Mouse (Mus musculus) erythroblast, embryonic 14.5 days (primary cell): ENCODE measurements around the gene Dip2b. TPM values are rescaled to one million over a fixed set of nuclear protein-coding genes. Genes with fewer than 3 reads are reported as not detected.

Experiments
- H3K27me3 ChIP-seq: 2 replicates; pipeline ENCODE4 v1.6.1; 2012; ENCODE audit warnings: inconsistent platforms; ENCODE audit not compliant: control insufficient read depth
- H3K36me3 ChIP-seq: 2 replicates; pipeline ENCODE4 v1.6.1; 2012; ENCODE audit warnings: mild to moderate bottlenecking, inconsistent platforms; ENCODE audit not compliant: control insufficient read depth
- H3K4me1 ChIP-seq: 2 replicates; pipeline ENCODE4 v1.6.1; 2012; ENCODE audit warnings: inconsistent platforms; ENCODE audit not compliant: control insufficient read depth
- H3K4me3 ChIP-seq: replicated peaks from 2 replicates; pipeline ENCODE3; 2012; ENCODE audit warnings: moderate library complexity, mild to moderate bottlenecking, inconsistent platforms
- H3K9me3 ChIP-seq: 2 replicates; pipeline ENCODE4 v1.6.1; 2012; ENCODE audit warnings: low read length, inconsistent platforms, mixed read lengths; ENCODE audit not compliant: control insufficient read depth
- GATA1 ChIP-seq: IDR thresholded peaks from 2 replicates; pipeline ENCODE4 v1.6.1; 2012; ENCODE audit warnings: low read length, inconsistent platforms, mixed read lengths
- TAL1 ChIP-seq: IDR thresholded peaks from 3 replicates; pipeline ENCODE4 v1.6.1; 2012; ENCODE audit warnings: low read length, inconsistent platforms, mixed read lengths
- polyA plus RNA-seq: library from polyadenylated mRNA; stranded (reverse); fragments of >175 nt; gene quantifications from 2 replicates; pipeline ENCODE4 v1.2.3, GENCODE M21; 2012

Gene Dip2b
- polyA plus RNA-seq, 1 experiment: 0.03 TPM

DNA sequence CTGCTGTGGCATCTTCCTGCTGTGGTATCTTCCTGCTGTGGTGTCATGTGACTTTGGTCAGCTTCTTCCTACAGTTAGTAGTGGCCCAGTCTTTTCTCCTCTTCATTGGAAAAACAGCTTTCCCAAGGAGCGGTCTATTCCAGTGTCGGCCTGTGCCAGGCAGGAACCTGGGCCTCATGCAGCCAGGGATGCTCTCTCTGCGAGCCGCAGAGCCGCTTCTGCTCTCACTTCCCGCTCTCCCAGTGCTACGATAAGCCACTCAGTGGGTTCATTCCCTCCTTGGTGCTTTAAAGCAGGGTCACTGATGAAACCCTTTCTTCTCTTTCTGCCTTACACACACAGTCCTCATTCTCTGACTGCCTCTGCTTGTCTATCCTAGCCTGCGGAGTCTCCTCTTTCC is 53.4 kb downstream of the Dip2b start:
- no peaks in the 10 kb centered on the region for H3K9me3 ChIP-seq
- TF ChIP-seq TAL1: no peak

DNA sequence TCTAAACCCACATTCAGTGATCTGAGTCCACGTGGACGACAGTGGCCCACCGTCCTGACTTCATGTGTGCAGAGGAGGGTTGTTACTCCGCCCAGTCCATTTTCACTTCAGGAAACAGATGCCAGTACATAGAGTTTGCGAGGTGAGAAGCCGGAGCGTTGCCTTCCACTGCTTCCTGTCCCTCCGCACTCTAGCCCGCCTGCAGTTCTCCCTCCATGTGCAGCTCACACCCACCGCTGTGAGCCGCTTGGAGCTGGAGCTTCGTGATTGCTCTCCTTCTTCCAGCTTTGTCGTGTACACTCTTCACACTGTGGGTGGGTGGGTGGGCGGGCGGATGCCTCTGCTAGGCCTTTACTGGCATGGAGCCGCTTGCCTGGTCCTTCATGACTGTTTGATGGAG is 53.8 kb downstream of the Dip2b start:
- no peak for TF ChIP-seq GATA1
- no peak for TF ChIP-seq TAL1
- peaks cover 4% of the 10 kb centered on the region; the same call in 1 of the 2 replicates for H3K4me1 ChIP-seq

More for the DNA sequence above, 53.4 kb downstream of the Dip2b start:
- H3K36me3 ChIP-seq: no peaks in the 10 kb centered on the region
- no peak overlapping the region for H3K4me3 ChIP-seq
- peaks cover 4% of the 10 kb centered on the region; the same call in 1 of the 2 replicates for H3K4me1 ChIP-seq
- H3K27me3 ChIP-seq: peaks cover 5% of the 10 kb centered on the region

DNA sequence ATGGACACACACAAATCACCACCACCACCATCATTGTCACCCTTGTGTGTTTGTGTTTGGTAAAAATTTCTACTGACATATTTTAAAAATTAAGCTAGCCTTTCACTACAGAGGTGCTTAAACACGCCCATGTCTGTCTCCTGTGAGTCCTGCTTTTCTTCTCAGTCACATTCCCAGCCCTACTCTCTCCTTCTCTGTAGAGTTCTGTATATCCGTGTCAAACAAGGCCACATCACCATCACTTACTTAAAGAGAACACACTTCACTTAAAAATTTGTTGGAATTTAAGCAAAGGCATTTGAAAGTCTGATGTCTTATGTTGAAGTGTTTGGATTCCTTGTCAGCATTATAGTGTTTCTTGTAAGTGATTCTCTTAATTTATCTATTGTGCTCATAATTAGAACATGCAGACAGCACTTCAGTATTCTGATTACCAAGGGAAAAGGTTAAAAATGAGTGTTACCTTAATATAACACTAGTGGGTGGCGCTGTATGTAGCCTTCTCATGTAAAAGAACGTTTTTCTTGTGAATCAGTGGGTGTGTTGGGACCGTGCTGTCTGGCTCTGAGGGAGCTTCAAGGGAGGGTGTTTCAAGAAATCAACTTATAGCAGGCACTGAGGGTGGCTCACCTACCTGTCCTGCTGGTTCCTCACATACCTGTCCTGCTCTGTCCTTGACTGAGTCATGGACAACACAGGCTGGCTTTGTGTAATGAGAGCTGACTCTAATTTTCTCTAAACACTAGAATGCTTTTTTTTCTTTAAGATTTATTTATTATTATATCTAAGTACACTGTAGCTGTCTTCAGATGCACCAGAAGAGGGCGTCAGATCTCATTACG is 58.3 kb downstream of the Dip2b start:
- TF ChIP-seq GATA1: no peak
- no peak for TF ChIP-seq TAL1

More for the DNA sequence above, 53.8 kb downstream of the Dip2b start:
- Histone ChIP-seq H3K4me3 (no peak overlapping the region), H3K9me3 (no peaks in the 10 kb centered on the region), H3K27me3 (peaks cover 5% of the 10 kb centered on the region), H3K36me3 (no peaks in the 10 kb centered on the region)

DNA sequence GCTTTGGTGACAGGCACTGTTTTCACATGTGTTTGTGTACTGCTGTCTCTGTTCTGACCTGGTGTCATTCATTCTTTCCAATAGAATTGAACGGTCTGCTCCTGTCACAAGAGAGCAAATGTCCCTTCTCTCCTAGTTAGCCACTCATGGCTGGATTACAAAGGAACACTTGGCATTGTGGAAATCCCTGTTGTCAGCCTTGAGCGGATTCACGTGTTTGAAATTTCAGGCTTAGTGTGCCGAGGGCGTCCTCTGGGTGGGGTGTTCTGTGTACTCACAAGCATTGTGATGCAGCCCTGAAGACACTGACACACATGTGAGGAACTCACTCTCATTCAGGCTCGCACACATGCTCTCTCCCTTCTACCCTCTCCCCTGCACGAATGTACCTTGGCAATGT is 61.9 kb downstream of the Dip2b start:
- H3K27me3 ChIP-seq: no peaks in the 10 kb centered on the region
- H3K9me3 ChIP-seq: no peaks in the 10 kb centered on the region
- peaks cover 3% of the 10 kb centered on the region for H3K4me1 ChIP-seq
- no peaks in the 10 kb centered on the region for H3K36me3 ChIP-seq
- TF ChIP-seq TAL1 (no peak), GATA1 (no peak)
- H3K4me3 ChIP-seq: no peak overlapping the region

More for the DNA sequence above, 58.3 kb downstream of the Dip2b start:
- H3K27me3 ChIP-seq: no peaks in the 10 kb centered on the region
- no peaks in the 10 kb centered on the region for H3K9me3 ChIP-seq
- H3K36me3 ChIP-seq: no peaks in the 10 kb centered on the region
- peaks cover 4% of the 10 kb centered on the region; the same call in 1 of the 2 replicates for H3K4me1 ChIP-seq
- no peak overlapping the region for H3K4me3 ChIP-seq

DNA sequence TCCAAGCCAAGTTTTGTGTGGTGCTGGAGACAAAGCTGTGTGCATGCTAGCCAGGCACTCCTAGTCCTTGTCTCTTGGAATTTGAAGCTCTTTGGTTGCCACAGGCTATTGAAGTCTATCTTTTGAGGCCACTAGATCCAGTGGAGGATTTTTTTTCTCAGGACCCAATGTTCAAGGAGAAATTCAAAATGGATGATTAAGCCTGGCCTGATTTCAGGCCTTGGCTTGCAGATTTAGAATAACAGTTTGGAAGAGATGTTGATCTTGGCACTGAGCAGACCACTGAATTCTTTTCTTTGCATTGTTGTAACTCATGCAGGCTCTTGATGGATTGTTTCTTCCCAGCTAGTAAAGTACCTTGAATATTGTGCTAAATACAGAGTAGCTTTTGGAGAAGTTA is 62.7 kb downstream of the Dip2b start:
- Histone ChIP-seq H3K4me1 (peaks cover 3% of the 10 kb centered on the region), H3K27me3 (no peaks in the 10 kb centered on the region), H3K4me3 (no peak overlapping the region), H3K9me3 (no peaks in the 10 kb centered on the region), H3K36me3 (no peaks in the 10 kb centered on the region)
- TF ChIP-seq GATA1 (no peak), TAL1 (no peak)

DNA sequence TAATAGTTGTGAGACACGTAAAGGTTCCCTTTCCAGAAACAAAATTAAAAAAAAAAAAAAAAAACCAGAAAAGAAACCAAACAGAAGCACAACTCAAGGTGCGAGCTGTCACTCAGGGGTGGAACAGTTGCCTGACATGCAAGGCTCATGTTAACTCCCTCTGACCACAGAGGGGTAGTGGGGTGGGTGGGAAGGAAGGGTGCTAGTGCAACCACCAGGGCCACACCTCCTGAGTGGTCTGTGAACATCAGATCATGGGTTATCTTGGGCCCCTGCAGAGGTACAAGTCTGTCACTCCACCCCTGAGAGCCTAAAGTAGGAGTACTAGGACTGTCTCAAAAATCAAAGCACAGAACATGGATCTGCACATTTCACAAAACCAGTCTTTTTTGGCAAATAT is 65.7 kb downstream of the Dip2b start:
- TF ChIP-seq TAL1: no peak
- no peak for TF ChIP-seq GATA1
- Histone ChIP-seq H3K36me3 (no peaks in the 10 kb centered on the region), H3K4me1 (peaks cover 3% of the 10 kb centered on the region), H3K27me3 (no peaks in the 10 kb centered on the region), H3K9me3 (no peaks in the 10 kb centered on the region), H3K4me3 (no peak overlapping the region)

DNA sequence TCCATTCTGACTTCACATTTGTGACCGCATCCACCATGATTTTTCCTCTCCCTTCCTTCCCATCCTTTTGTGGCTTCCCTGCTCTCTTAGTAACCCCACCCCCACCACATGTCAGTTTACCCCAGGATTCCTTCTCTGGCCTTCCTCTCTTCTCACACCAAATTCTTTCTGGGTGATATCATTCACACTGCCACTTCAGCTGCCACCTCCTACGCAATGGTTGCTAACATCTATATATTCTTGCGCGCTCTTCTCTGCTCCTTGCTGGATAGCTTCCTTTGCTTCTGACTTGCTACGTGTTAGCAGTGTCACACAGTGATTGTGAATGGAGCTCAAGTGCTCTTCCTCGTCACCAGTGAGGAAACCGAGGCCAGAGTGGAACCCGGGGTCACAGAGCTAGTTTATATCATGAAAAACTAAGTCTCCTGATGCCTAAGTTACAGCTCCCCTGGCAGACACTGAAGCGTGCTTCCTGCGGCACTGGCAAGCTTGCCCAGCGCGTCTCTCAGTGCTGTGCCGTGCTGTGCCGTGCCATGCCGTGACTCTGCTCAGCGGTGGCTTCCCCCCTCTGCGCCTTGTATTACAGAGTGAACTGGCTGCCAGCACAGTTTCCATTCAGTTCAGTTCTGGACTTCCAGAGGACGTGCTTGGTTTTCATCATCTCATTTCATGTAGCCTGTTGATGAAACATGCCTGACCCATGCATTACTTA is 69.8 kb downstream of the Dip2b start:
- TF ChIP-seq TAL1 (no peak), GATA1 (no peak)
- Histone ChIP-seq H3K36me3 (no peaks in the 10 kb centered on the region), H3K4me1 (peaks cover 13% of the 10 kb centered on the region), H3K9me3 (no peaks in the 10 kb centered on the region), H3K4me3 (no peak overlapping the region), H3K27me3 (no peaks in the 10 kb centered on the region)

DNA sequence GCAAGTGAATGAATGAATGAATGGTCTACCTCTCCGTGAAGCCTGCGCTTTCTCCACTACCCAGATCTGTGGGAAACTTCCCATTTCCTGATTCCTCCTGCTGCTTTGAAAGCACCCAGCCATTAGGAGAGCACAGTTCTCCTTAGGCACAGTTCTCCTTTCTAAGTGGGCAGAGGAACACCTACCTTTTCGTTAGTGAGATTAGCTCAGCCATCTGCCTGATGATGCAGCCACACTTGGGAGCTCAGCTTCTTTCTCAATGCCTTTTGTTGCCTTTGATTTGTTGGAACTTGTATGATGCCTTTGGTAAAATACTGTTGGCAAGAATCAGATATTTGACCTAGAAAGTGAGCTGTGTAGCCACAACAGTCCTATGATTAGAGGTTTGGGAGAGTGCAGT is 71.5 kb downstream of the Dip2b start:
- no peaks in the 10 kb centered on the region for H3K9me3 ChIP-seq
- no peaks in the 10 kb centered on the region for H3K27me3 ChIP-seq
- peaks cover 24% of the 10 kb centered on the region for H3K4me1 ChIP-seq
- H3K36me3 ChIP-seq: no peaks in the 10 kb centered on the region
- no peak for TF ChIP-seq TAL1
- no peak for TF ChIP-seq GATA1
- H3K4me3 ChIP-seq: no peak overlapping the region

DNA sequence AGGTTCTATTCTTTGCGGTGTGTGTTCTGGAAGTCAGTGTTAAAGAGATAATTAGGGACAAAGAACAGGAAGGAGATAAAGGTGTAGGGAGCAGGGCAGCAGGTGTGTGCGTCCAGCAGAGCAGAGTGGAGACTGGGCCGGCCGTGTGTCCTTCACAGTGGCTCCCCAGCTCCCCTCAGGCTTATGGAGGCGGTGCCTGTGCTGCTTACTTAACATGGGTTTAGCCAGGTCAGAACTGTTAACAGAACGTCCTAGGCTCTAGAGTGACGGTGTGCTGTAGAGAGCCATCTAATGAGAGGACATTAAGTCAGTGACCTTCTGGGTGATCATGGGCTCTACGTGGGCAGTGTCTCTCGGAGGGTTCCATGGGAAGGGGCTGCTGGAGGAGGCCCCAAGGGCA is 73.4 kb downstream of the Dip2b start:
- Histone ChIP-seq H3K4me3 (no peak overlapping the region), H3K27me3 (no peaks in the 10 kb centered on the region), H3K9me3 (no peaks in the 10 kb centered on the region), H3K4me1 (peaks cover 26% of the 10 kb centered on the region), H3K36me3 (peaks cover 2% of the 10 kb centered on the region)
- TF ChIP-seq TAL1: no peak
